Mouse (Mus musculus) adrenal gland (tissue): ENCODE results near the gene Hoxa10.

Experiments used
- intact Hi-C: fragments of 180-260 bp; cut with DNase I; formaldehyde crosslinking; loops from one replicate; pipeline ENCODE4 v1.15.1; 2025

The Hoxa10 gene

DNA sequence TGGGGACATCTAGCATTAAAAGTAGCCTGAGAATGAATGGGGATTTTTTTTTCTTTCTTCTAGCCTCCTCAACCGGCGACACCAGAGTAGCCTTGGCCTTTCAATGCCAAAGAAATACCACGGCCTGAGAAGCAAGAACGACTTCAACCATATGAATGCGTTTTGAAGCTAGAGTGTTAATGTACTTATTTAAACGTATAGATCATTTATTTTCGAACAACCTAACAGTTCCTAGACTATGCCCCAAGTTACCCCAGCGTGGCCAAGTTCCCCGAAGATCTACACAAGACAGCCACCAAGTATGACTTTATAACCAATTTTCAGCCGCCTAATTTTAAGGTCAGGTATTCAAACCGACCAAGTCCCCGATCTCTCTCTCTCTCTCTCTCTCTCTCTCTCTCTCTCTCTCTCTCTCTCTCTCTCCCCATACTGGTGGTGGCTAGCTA, 19.8 kb downstream of the Hoxa10 start:
- intact Hi-C loops: loop anchor here (5.0 to 10.0 kb wide), 2 partner anchors 634 to 836 kb away; no protein-coding TSS in a partner anchor

DNA sequence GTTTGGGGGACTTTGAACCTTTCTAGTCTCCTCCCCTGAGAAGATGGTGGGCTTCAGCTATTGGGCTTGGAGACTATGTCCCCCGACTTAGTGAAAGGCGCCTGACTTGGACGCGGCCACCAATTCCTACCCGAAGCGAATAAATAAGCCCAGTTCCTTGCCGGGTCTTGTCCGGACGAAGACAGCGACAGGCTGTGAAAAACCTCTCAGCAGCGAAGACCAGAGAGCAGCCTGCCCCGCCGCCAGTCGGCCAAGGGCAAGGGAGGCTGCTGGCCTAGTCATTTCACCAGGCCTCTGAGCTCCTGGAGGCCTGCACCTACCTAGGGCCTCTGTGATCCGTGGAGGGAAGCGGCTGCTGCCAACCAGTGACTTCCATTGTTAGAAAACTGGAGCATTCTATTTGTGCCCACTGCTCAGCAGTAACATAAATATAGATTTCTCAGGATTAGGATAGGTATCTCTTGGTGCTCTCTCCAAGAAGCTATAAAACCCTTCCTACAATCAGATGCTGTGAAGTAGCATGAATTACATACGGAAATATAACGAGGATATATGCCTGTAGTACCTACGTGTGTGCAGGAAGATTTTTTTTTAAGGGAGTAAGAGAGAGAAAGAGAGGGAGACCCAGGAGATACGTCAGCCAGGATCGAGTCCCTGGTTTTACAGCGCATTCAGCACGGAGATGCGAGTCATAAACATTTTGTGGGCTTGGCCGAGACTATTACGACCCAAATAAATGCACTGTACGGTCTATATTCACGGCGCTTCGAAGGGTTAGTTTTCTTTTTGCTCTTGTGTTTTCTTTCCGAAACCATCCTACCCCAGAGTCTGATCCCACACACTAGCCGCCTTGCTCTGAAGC, 20.4 kb downstream of the Hoxa10 start:
- intact Hi-C loops: loop anchor here (5.0 to 10.0 kb wide), 2 partner anchors 633 to 835 kb away; no protein-coding TSS in a partner anchor

DNA sequence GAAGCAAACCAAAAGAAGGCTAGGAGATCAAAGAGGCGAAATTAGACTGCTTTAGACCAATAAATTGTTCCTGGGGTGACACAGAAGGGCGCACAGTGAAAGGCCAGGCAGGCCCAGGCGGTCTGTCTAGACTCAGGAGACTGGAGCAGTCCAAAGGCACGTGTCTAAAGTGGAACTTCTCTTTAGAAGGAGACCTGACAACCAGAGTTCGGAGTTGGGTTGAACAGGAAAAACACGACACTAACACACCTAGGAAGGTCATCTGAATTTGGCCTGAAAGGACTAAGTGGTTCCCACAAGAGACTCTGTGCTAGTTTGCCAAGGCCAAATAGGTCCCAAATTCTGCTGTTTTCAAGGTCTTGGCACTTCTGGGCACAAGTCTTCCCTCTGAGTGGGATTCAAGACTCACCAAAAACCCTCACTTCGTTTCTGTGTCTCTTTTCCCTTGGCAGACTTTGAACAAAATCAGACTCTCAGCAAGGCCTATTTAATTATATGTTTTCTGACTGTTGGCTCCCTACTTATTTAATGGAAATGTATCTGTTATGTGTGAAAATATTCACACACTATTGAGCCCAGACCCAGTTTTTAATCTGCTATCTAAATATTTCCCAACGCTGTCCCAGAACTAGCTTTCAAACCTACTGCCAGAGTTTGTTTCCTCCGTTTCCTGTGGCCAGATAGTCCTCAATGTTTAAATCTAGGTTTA, 21.3 kb downstream of the Hoxa10 start:
- intact Hi-C loops: no loop called here

DNA sequence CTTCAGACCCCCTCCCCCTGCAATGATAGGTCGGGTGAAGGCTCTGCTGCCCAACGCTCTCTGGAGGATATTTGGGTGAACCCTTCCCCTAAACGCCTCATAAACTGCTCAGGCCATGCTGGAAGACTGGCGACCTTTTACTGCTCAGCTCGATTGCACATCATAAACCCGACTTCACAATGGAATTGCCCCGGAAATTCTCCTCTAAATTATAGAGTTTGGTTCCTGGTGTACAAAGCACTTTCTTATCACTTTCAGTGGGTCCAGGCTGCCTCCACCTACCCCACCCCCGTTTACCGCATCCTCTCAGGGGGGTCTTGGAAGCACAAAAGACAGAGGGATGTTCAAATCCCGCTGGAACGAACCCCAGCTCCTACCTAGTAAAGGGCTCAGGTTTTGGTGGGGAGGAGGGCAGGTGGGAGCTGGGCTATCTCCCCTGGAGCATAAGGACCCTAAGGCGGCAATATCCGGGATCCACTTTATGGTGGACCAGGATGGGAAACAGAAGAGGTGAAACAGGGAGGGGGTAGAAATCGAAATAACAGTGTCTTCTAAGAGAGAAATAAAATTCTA, 21.9 kb downstream of the Hoxa10 start:
- intact Hi-C loops: no loop called here

DNA sequence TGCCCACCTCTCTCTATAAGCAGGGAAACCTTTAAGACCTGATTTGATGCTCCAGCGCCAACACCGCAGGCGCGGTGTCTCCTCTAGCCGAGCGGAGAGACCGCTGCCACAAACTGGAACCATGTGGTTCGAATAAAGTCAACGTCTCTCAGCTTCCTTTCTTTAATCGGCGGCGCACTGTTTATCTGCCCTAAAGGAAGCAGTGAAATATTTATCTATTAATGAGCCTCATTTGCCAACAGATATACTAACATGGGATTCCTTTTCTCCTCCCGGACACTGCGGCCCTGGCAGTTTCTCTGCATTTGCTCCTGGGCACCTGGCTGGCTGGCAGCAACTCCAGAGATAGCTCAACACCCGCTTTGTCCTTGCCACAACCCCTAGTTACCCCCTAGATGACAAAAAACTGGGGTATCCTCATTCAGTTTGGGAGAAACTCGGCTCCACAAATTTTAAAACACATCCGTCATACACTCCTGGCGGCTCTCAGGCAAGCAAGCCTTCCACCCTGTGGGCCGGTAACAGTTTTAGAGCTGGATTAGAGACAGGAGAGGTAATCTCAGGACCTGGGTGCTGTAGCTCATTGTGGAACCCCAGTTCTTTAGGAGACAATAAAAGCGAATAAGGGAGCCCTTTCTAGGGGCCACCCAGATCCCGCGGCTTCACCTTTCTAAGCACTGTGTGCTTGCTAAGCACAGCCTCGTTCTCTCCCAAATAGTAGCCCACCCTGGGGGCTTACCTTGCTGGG, 22.6 kb downstream of the Hoxa10 start:
- intact Hi-C loops: no loop called here

DNA sequence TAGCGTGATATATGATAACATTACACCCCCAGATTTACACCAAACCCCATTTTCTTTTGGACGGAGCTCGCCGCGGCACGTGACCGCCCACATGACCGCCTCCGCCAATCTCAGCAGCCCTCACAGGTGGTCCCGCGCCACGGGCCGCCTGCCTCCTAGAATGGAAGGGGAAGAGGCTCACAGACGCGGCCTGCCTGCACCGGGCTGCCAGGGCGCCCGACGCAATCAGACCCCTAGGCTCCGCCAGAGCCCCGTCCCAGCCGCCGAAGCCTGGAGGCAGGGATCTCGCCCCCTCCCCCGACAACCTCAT, 23.2 kb downstream of the Hoxa10 start:
- intact Hi-C loops: no loop called here

DNA sequence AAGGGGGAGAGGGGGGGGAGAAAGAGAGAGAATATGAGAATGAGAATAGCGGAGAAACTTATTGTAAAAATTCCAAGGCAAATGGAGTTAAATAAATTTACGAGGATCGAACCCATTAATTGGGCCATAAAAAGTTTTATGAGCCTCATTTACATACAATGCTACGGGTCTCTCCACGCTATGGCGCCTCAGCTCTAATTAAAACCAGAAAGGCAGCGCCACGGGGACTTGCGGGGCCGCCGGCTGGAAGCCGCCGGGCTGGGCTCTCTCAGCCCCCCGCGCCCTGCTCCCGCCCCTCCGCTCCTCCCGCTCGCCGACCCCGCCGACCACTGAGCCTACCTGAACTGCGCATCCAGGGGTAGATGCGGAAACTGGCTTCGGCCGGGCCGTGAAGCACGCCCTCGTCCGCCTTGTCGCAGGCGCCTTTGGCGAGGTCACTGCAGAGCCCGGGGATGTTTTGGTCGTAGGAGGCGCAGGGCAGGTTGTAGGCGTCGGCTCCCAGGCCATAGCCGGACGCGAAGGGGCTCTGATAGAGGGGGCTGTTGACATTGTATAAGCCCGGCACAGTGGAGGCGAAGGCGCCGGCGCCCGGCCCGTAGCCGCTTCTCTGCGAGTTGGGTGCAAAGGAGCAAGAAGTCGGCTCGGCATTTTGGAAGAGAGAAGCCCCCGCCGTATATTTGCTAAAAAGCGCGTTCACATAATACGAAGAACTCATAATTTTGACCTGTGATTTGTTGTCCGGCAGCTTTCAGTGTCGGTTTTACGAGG, 23.8 kb downstream of the Hoxa10 start:
- intact Hi-C loops: no loop called here

DNA sequence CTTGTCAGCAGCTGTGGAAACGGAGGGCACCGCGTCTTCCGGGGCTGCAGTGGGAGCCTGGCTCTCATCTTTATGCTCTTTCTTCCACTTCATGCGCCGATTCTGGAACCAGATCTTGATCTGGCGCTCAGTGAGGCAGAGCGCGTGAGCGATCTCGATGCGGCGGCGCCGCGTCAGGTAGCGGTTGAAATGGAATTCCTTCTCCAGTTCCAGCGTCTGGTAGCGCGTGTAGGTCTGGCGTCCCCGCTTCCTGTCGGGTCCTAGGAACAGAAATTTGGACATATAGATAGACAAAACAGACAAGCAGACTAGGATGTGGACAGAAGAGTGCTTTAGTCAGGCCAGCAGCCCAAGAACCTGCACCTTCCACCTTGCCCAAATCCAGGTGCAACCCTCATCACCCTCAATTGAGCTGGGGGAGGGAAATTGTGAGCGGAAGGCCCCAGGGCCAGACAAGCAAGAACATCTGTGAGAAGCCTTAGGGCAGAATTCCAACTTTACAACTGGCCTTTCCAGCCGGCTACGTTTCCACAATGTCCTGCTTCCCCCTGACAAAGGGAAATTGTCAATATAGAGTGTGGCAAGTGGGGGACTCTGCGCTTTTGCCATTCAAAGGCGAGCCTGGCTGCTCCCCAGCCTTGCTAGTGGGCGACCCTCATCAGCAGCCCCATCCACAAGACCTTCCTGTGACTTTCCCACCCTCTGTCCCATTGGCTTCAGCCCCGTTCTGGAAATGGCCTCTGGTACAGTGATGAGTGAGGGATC, 24.7 kb downstream of the Hoxa10 start:
- intact Hi-C loops: no loop called here

DNA sequence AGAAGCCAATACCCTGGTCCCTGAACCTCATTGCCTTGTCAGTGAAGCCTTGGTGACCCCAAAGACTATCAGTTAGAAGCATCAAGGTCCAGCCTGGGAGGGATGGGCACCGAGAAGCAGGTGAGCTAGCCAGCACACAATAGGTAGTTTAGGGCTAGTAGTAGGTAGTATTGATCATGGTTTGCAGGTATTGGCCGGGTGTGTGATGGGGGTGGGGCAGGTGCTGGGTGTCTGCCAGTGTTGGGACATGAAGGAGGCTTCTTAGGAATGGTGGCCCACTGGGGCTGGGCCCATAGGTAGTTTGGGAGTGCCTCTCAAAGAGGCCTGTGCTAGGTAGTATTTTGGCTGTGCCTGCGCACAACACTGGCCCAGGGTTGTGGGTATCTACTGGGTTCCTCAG, 25.6 kb downstream of the Hoxa10 start:
- intact Hi-C loops: no loop called here

DNA sequence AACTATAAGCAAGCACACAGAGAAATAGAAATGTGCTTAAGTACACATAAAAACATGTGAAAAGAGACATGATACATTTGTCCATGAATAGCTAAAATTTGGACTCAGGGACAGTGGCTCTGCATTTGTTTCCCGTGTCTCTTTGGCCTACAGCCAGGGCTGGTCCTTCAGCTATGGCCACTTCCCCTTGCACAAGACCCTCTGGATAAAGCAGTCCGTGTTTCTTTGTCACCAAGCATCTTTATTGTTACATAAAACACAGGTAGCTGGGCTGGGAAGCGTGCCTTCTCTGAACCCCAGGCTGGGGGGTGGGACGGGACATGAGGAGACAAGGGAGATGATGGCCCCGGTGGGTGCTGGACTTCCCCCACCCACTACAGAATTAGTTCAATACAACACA, 26.4 kb downstream of the Hoxa10 start:
- intact Hi-C loops: no loop called here

DNA sequence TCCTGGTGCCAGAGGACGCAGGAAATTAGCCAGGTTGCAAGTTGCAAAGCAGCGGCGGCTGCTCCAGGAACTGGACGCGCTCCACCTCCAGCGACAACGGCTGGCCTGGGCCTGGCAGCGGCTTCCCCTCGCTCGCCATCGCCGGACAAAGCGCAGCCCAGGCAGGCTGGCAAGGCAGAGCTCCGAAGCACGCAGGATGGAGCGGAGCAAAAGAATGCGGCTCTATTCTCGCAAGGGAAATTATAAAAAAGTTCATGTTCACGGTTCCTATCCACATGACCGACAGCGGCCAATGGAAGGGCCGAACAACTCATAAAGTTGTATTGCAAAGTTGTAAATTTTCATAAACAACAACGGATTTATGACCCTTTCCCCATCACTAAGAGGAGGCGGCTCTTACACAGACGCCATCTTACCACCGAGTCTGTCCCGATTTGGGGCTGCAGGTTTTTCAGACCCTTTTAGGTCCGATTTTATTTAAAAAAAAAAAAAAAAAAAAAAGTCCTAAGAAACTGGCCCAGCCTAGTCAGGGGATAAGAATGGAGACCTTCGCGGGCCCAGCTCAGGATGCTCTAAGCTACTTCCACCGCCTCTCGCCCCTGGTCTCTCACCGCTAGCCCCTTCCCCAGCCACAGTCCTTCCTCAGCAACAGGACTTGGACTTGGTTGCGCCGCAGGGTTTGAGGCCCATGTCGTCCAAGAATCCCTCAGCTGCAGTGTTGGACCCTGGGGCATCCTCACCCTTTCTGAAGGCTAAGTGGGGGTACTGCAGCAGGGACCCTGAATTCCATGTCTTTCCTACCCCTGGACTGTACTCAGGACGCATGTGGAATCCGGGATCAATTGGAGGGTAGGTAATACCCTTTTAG, 27.3 kb downstream of the Hoxa10 start, which contains the start of the genes Hoxa3 and Gm28308:
Hoxa3 (minus strand) TSS at position 218 of the 868 bp plus-strand sequence.
Gm28308 (minus strand) TSS at position 221 of the 868 bp plus-strand sequence.
- intact Hi-C loops: no loop called here

DNA sequence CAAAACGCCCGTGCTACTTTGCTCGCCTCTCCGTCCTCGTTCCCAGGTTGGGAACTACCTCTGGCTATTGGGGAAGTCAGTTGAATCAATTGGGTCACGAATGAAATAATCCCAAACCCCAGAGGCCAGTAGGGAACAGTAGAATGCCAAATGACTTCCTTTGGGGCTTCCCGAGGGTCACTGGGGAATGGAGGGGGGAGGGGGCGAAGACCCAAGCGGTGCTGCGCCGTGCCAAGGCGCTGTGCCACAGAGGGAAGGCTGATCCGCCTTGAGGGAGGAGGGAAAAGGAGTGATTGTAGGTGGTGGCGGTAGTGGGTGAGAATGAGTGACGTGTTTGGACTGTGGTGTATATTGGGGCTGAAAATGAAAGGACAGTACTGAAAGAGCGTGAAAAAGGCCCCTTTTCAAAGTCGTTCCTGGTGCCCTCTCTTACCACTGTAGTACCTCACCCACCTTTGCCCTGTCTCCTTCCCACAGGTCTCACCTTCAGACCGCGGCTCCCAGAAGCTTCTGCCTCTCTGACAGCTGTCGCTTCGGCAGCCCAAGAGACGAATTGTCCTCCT, 28.0 kb downstream of the Hoxa10 start:
- intact Hi-C loops: no loop called here

DNA sequence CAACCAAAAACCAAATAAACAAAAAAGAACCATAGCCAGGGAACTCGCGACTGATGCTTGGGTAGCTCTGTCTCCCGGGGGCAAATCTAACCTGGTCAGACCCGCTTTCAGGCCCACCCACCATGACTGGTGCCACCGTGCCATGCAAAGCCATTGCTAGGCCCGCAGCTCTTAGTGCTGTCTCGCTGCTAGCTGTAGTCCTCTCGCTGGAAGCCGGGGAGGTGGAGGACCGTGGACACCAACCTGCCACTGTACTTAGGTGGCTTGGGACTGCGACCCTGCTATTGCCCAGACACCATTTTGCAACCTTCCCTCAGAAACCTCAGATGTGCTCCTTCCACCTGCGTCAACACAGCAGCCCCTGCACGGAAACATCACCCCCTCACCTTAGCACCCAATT, 28.7 kb downstream of the Hoxa10 start:
- intact Hi-C loops: no loop called here

DNA sequence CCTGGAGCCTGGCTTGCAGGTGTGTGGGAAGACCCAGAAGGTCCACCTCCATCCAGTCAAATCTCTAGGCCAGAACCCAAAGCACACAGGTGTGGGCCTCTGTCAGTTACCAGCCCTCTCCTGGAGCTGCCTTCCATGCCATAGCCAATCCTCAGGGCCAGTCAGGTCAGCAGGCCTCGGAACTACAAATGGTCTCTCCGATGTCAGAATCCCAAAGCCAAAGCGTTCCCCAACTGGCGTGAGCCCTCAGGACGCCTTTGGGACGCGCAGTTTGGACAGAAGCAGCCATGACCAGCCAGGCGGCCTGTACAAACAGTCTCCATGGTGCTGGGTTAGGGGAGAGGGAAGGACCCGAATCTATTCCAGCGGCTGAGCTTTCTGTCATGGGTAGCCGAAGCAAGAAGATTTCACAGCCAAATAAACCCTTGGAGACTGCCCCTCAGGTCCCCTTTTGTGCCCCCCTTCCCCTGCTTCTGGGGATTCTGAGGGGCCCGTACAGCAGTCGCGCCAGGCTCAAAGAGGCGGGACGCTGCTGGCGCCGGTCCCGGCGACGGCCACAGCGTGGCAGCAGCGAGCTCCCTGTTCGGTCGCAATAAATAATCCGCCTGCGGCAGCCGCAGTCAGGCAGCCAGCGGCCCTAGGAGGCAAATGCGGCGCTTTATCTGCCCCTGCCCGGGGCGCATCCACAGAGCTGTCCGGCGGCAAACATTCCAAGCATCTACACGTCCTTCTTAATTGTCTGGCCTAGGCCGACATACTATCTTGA, 29.3 kb downstream of the Hoxa10 start:
- intact Hi-C loops: no loop called here

DNA sequence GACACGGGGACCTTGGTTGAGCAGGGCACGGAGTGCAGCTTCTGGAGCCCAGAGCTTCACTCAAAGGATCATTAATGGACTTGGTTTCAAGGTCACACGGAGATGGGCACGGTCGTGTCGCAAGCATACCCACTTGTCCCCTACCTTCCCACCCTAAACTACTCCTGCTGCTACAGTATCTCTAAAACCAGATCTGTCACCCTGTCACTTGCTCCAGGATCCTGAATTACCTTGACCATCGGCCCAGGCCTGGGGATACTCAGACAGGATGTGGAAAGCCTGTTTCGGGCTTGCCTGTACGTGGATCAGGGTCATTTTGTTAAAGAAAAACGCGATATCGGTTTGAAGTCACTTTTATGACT, 31.0 kb downstream of the Hoxa10 start:
- intact Hi-C loops: no loop called here

DNA sequence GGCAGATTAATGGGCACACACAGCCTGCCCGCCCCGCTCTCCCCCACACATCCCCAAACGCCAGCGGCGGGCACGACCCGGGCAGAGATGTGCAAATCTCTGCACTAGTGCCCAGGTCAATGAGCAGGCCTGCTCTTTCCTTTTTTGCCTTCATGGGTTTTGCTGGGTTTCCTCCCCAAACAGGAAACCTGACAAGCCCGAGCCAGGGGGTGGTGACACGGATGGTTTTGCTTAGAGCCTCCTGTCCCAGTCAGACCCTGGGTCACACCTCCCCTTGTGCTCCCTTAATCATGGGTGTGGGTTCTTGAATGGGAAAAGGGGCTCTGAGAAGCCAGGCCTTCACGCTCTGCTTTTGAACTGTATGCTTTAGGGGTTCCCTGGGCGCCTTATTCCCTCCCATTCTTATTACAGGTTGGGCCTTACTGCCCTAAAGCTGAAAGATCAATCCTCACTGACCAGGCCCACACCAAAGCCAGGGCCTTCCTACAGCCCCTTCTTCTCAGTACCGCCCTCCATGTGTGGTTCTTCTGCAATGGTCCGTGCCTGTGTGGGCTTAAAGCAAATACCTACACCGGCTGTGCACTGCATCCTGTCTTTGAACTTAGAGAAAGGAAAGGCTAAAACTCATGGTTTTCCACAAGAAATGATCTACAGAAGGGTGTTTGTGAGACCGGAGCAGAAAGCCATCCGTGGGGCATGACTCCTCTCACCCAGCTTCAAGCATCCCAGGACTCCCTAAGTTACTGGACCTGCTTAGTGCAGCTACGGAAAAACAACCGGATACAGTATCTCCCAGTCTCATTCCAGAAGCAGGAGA, 31.6 kb downstream of the Hoxa10 start:
- intact Hi-C loops: no loop called here
